Mouse (Mus musculus) testis, adult 2 months (tissue): ENCODE data around the gene Fbxl13.

Source experiments
- CTCF ChIP-seq: fragments of 200-500 bp; IDR thresholded peaks from 2 replicates; pipeline ENCODE4 v1.5.1; 2012; ENCODE audit warnings: low read depth, mild to moderate bottlenecking, inconsistent platforms, low read length, moderate library complexity; ENCODE audit not compliant: control insufficient read depth, insufficient read depth, insufficient replicate concordance
- POLR2A ChIP-seq: fragments of 200-500 bp; IDR thresholded peaks from 2 replicates; pipeline ENCODE4 v1.6.1; 2012; ENCODE audit warnings: low read depth, mild to moderate bottlenecking, inconsistent platforms, low read length, moderate library complexity; ENCODE audit not compliant: control insufficient read depth

GRCm38 (mm10) chr5:21565392-21566065 lies 79.9 kb downstream of the Fbxl13 start:
- TF ChIP-seq POLR2A (no peak), CTCF (no peak)
